Mouse (Mus musculus) T-helper 1 cell (primary cell): ENCODE results near the gene Nfkbid.

Experiments used
- in situ Hi-C: fragments of 300-600 bp; cut with MboI, MseI; formaldehyde crosslinking; loops from one replicate; pipeline ENCODE4 v1.15.1; 2025; ENCODE audit warnings: high pct_unique_total_duplicates

Gene Nfkbid

GRCm38 (mm10) chr7:30421175-30421889, at the start of gene Nfkbid:
Nfkbid (plus strand) TSS chr7:30421732.
- in situ Hi-C loops = loop anchor here (10.0 kb wide), 1 partner anchor 1597 kb away; the partner anchor contains the start of gene Ech1

GRCm38 (mm10) chr7:30373501-30373962, 48.0 kb upstream of the Nfkbid start:
- in situ Hi-C loops = loop anchor here (5.0 kb wide), 1 partner anchor 104 kb away; no protein-coding TSS in a partner anchor

GRCm38 (mm10) chr7:30380061-30380460, 41.5 kb upstream of the Nfkbid start:
- in situ Hi-C loops = no loop called here

GRCm38 (mm10) chr7:30384106-30384505, 37.4 kb upstream of the Nfkbid start:
- in situ Hi-C loops = no loop called here

GRCm38 (mm10) chr7:30392746-30393520, 28.6 kb upstream of the Nfkbid start:
- in situ Hi-C loops = no loop called here

- in situ Hi-C loops = no loop called here
These were observed 27.9 kb upstream of the Nfkbid start for GRCm38 (mm10) chr7:30393631-30394030.

- in situ Hi-C loops = no loop called here
These were observed 27.2 kb upstream of the Nfkbid start for GRCm38 (mm10) chr7:30394379-30394778.

- in situ Hi-C loops = no loop called here
These were observed 26.7 kb upstream of the Nfkbid start for GRCm38 (mm10) chr7:30394871-30395270.

GRCm38 (mm10) chr7:30399671-30400070, 21.9 kb upstream of the Nfkbid start:
- in situ Hi-C loops = no loop called here

GRCm38 (mm10) chr7:30402343-30402742, 19.2 kb upstream of the Nfkbid start:
- in situ Hi-C loops = no loop called here

- in situ Hi-C loops = no loop called here
These were observed 12.9 kb upstream of the Nfkbid start for GRCm38 (mm10) chr7:30408639-30409038.

- in situ Hi-C loops = no loop called here
These were observed 11.7 kb upstream of the Nfkbid start for GRCm38 (mm10) chr7:30409789-30410188.

GRCm38 (mm10) chr7:30411023-30411422, 10.5 kb upstream of the Nfkbid start:
- in situ Hi-C loops = no loop called here

- in situ Hi-C loops = no loop called here
These were observed 8.8 kb upstream of the Nfkbid start for GRCm38 (mm10) chr7:30412735-30413147.

GRCm38 (mm10) chr7:30413596-30413995, 7.9 kb upstream of the Nfkbid start, which contains the start of gene Tyrobp:
Tyrobp (plus strand) TSS chr7:30413760.
- in situ Hi-C loops = no loop called here

GRCm38 (mm10) chr7:30417856-30418255, 3.7 kb upstream of the Nfkbid start:
- in situ Hi-C loops = no loop called here

- in situ Hi-C loops = loop anchor here (10.0 kb wide), 1 partner anchor 1595 kb away; the partner anchor contains the start of gene Ech1
These were observed 1.7 kb upstream of the Nfkbid start, which contains the start of gene Hcst for GRCm38 (mm10) chr7:30419561-30420499. Hcst (minus strand) TSS chr7:30419854.

- in situ Hi-C loops = loop anchor here (10.0 kb wide), 1 partner anchor 1596 kb away; the partner anchor contains the start of gene Ech1
These were observed 859 bp upstream of the Nfkbid start for GRCm38 (mm10) chr7:30420673-30421072.

- in situ Hi-C loops = loop anchor here (10.0 kb wide), 1 partner anchor 1597 kb away; the partner anchor contains the start of gene Ech1
These were observed 431 bp downstream of the Nfkbid start for GRCm38 (mm10) chr7:30421890-30422435.

GRCm38 (mm10) chr7:30422560-30422959, 1.0 kb downstream of the Nfkbid start:
- in situ Hi-C loops = loop anchor here (10.0 kb wide), 1 partner anchor 1598 kb away; the partner anchor contains the start of gene Ech1
